Mouse (Mus musculus) heart, embryonic 16.5 days (tissue): ENCODE results near the gene Hmox2. TPM values are rescaled to one million over a fixed set of nuclear protein-coding genes. Genes with fewer than 3 reads are reported as not detected.

Experiments
- ATAC-seq: fragments of 200-750 bp; cut with Nextera tagmentation; replicated peaks from 2 replicates; pipeline ENCODE4 v1.8.0; 2017; ENCODE audit warnings: moderate number of reproducible peaks; ENCODE audit not compliant: insufficient read depth, low FRiP score; ENCODE audit errors: extremely low read depth
- H3K27ac ChIP-seq: fragments of 300-500 bp; sonication (generic); 2 replicates; pipeline ENCODE4 v1.5.1; 2014; ENCODE audit warnings: mild to moderate bottlenecking, low read length, control low read depth, moderate library complexity
- H3K27me3 ChIP-seq: fragments of 300-500 bp; sonication (generic); 2 replicates; pipeline ENCODE4 v1.6.1; 2014; ENCODE audit warnings: low read length, mixed read lengths; ENCODE audit not compliant: control insufficient read depth, insufficient read depth
- H3K36me3 ChIP-seq: fragments of 300-500 bp; sonication (generic); 2 replicates; pipeline ENCODE4 v1.6.1; 2014; ENCODE audit not compliant: control insufficient read depth, insufficient read depth
- H3K4me1 ChIP-seq: fragments of 300-500 bp; sonication (generic); 2 replicates; pipeline ENCODE4 v1.6.1; 2014; ENCODE audit warnings: low read length, mixed read lengths; ENCODE audit not compliant: control insufficient read depth, insufficient read depth
- H3K4me2 ChIP-seq: fragments of 300-500 bp; sonication (generic); 2 replicates; pipeline ENCODE4 v1.6.1; 2014; ENCODE audit warnings: low read depth, mild to moderate bottlenecking, control low read depth, low read length
- H3K4me3 ChIP-seq: fragments of 300-500 bp; sonication (generic); 2 replicates; pipeline ENCODE4 v1.5.1; 2014; ENCODE audit warnings: mild to moderate bottlenecking, control low read depth, low read length
- H3K9ac ChIP-seq: fragments of 300-500 bp; sonication (generic); 2 replicates; pipeline ENCODE4 v1.6.1; 2014; ENCODE audit warnings: low read length, control low read depth
- H3K9me3 ChIP-seq: fragments of 300-500 bp; sonication (generic); replicated peaks from 2 replicates; pipeline ENCODE4 v1.6.1; 2016; ENCODE audit warnings: low read length; ENCODE audit not compliant: control insufficient read depth
- WGBS: fragments of 180-500 bp; shearing (Covaris S2); extraction: QIAGEN DNeasy Blood & Tissue Kit; methylation state at CpG from one replicate; pipeline ENCODE4 v1.1.7; 2014; 5-methylcytosine and 5-hydroxymethylcytosine counted together
- polyA plus RNA-seq: library from polyadenylated mRNA; unstranded; fragments of >200 nt; fragmentation: Nextera tagmentation; extraction: Ambion mirVana; gene quantifications from 2 replicates; pipeline ENCODE4 v1.2.1, GENCODE M21; 2015

Gene Hmox2
- polyA plus RNA-seq, 1 experiment from 2014 or later, result 101 TPM

DNA sequence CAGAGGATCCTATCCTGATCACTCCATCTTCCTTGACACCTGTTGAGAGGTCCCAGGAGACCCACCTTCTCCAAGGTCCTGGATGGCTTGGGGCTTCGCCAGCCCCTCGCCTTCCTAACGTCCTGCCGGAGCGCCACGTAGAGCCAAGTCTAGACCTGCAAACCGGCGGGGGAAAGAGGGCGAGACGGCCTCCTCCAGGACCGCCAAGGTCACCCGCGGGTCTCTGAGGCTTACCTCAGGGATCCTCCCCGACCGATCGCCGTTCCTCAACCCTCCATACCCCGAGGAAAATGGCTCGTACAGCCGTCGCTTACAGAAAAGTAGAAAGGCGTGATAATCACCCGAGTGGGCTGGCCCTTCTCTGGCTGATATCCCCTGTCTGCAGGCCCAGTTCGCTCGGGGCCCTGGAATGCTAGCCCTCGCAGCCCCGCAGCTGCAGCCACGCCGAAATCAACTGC lies 63.2 kb downstream of the Hmox2 start:
- Histone ChIP-seq H3K4me1 (peaks cover 40% of the 10 kb centered on the region), H3K4me3 (peak overlapping the region; percentile 82)

DNA sequence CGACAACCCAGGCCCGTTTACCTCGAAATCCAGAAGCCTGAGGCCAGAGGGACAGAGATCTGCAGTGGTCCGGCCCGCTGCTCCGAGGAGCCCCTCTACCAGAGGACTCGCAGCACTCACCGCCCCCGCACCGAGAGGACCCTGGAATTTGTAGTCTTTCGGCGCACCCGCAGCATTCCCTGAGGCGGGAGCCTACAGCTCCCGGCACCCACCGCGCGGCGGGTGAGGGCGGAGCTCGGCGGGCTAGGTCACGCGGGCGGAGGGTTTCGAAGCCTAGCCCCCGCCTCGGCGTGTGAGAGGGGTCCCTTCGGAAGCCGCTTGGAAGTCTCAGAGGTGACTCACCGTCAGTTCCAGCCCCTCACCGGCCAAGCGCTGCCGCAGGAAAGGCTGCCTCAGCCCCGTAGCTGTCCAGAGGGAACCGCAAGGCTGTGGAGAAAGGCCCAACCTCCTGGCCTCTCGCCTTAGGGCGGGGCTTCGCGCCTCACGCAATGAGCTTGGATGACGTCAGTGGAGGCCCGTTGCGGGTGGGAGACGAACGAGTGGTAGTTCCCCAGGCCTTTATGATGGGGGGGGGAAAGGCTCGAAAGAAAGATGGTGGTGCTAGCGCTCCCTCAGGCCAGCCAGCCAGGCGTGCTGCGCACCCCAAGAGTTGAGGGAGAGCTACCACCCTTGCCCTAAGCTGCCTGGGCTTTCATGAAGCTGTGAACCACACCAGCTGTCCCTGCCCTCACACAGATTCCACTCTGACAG lies 63.8 kb downstream of the Hmox2 start, which contains the start of gene Cdip1:
Cdip1 (minus strand) TSS at position 483 of the 750 bp plus-strand sequence.
- peak within 1 kb of the TSS; percentile 82 for H3K4me3 ChIP-seq
- peak within 1 kb of the TSS; percentile 91 for H3K9ac ChIP-seq
- no peaks in the 10 kb centered on the region for H3K9me3 ChIP-seq
- peak within 1 kb of the TSS; percentile 94 for H3K27ac ChIP-seq
- H3K27me3 ChIP-seq, result no peaks in the 10 kb centered on the region
- H3K36me3 ChIP-seq, result no peaks in the 10 kb centered on the region
- 1% methylated on average over 51 of the region's 51 CpGs for WGBS
- peak within 1 kb of the TSS; percentile 87 for H3K4me2 ChIP-seq
- peak; percentile 97 for ATAC-seq
- H3K4me1 ChIP-seq, result peaks cover 33% of the 10 kb centered on the region

More for the DNA sequence above, 63.2 kb downstream of the Hmox2 start:
- under 1% methylated on average over 29 of the region's 29 CpGs for WGBS
- H3K4me2 ChIP-seq, result peak overlapping the region; percentile 87
- no peaks in the 10 kb centered on the region for H3K36me3 ChIP-seq
- H3K27me3 ChIP-seq, result no peaks in the 10 kb centered on the region
- peak; percentile 40 for ATAC-seq
- H3K9ac ChIP-seq, result peak overlapping the region; percentile 91
- no peaks in the 10 kb centered on the region for H3K9me3 ChIP-seq
- H3K27ac ChIP-seq, result peak overlapping the region; percentile 94

DNA sequence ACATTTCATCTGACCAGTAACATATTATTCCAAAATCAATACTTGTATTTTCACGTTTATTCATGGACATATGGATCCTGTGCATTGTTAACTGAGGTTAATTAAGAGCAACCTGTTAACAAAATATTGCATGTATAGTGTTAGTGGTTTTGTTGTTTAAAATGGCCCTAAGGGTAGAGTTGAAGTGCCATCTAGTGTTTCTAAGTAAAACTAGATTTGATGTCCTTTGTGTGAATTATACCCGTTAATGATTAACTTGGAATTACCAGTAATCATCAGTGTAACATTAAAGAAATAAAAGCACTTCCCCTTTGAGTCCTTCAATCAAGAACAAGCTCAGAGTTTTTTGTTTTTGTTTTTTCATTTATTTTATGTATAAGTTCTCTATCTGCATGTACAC lies 65.2 kb downstream of the Hmox2 start:
- Histone ChIP-seq H3K36me3 (no peaks in the 10 kb centered on the region), H3K27me3 (no peaks in the 10 kb centered on the region), H3K4me1 (peaks cover 20% of the 10 kb centered on the region), H3K4me3 (no peak overlapping the region), H3K9me3 (no peaks in the 10 kb centered on the region), H3K9ac (no peak overlapping the region), H3K4me2 (no peak overlapping the region), H3K27ac (no peak overlapping the region)
- no peak for ATAC-seq
- 53% methylated on average over 2 of the region's 2 CpGs for WGBS

DNA sequence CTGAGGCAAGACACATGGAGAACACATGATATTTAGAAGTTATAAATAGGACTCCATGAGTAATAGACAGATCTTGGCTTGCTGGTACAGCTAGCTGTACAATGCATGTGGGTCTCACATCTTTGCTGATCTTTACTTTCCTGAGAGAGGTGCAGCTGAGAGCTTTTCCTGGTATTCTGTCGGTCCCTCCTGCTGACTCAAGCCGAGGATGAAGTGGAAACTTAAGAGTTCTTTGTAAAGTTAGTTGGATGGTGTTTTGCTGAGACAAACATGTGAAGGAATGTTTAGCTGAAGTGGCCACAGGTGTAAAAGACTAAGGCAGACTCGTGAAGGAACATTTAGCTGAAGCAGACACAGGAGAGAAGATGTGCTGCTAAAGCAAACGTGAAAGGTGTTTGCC lies 70.5 kb downstream of the Hmox2 start:
- no peaks in the 10 kb centered on the region for H3K36me3 ChIP-seq
- H3K27me3 ChIP-seq, result no peaks in the 10 kb centered on the region
- H3K4me2 ChIP-seq, result no peak overlapping the region
- no peak overlapping the region for H3K9ac ChIP-seq
- H3K27ac ChIP-seq, result no peak overlapping the region
- H3K4me3 ChIP-seq, result no peak overlapping the region
- 78% methylated on average over 4 of the region's 4 CpGs for WGBS
- no peak for ATAC-seq
- H3K9me3 ChIP-seq, result no peaks in the 10 kb centered on the region; the same call in 1 of the 2 replicates
- no peaks in the 10 kb centered on the region for H3K4me1 ChIP-seq

Other genes starting within 250 kb of the Hmox2 start
- gene Srl, start 184.5 kb upstream of the Hmox2 start, polyA plus RNA-seq, result 280 and 289 TPM in 2 replicates
- gene Tfap4, start 166.5 kb upstream of the Hmox2 start, polyA plus RNA-seq, result 5.6 and 8.1 TPM in 2 replicates
- 12.3 and 14.2 TPM in 2 replicates for gene Glis2, start 131.6 kb upstream of the Hmox2 start, polyA plus RNA-seq
- gene Pam16, start 101.4 kb upstream of the Hmox2 start, polyA plus RNA-seq, result 91.2 and 122 TPM in 2 replicates
- 15.7 and 17.2 TPM in 2 replicates for gene Vasn, start 86.4 kb upstream of the Hmox2 start, polyA plus RNA-seq
- gene Dnaja3, start 86.4 kb upstream of the Hmox2 start, polyA plus RNA-seq, result 87.5 and 88.7 TPM in 2 replicates
- gene Coro7, start 46.6 kb upstream of the Hmox2 start, polyA plus RNA-seq, result 13.7 TPM in 2 replicates
- gene Nmral1, start 7.0 kb upstream of the Hmox2 start, polyA plus RNA-seq, result 29.7 and 29.9 TPM in 2 replicates
- gene Cdip1, start 63.9 kb downstream of the Hmox2 start, polyA plus RNA-seq, result 119 and 136 TPM in 2 replicates
- 0.26 and 0.49 TPM in 2 replicates for gene 4930562C15Rik, start 109.1 kb downstream of the Hmox2 start, polyA plus RNA-seq
- gene Ubald1, start 154.0 kb downstream of the Hmox2 start, polyA plus RNA-seq, result 25.6 and 27.3 TPM in 2 replicates
- gene Mgrn1, start 159.9 kb downstream of the Hmox2 start, polyA plus RNA-seq, result 128 and 132 TPM in 2 replicates
- gene Nudt16l1, start 212.4 kb downstream of the Hmox2 start, polyA plus RNA-seq, result 119 and 125 TPM in 2 replicates
- gene Anks3, start 237.8 kb downstream of the Hmox2 start, polyA plus RNA-seq, result 34.8 and 36.6 TPM in 2 replicates